Mouse (Mus musculus): Measurements from ENCODE around the gene Mill1.

GRCm38 (mm10) chr7:18241217-18241616 lies 3.9 kb upstream of the Mill1 start:
- no peak for TF ChIP-seq CTCF (IDR thresholded peaks at IDR 0.05; ENCODE audit: control insufficient read depth, insufficient read depth, insufficient read length)
- TF ChIP-seq MYOD1 (IDR thresholded peaks at IDR 0.05; ENCODE audit: control insufficient read depth, insufficient read length, low read depth), result no peak
- no peak for TF ChIP-seq CEBPB (IDR thresholded peaks at IDR 0.05; ENCODE audit: low read depth)
- TF ChIP-seq USF1 (IDR thresholded peaks at IDR 0.05; ENCODE audit: low read depth), result no peak
- TF ChIP-seq MAX (IDR thresholded peaks at IDR 0.05), result no peak
- TF ChIP-seq MYOG (IDR thresholded peaks at IDR 0.05; ENCODE audit: control insufficient read depth, extremely low read depth, insufficient read length), result no peak

All from C2C12 (cell line).